Mouse (Mus musculus) liver (tissue): Measurements from ENCODE around the gene Ssu72.
"Not testable (repeated sequence)": the region's sequence is repeated elsewhere in the genome, so short reads cannot be mapped to it uniquely, and the experiment has no call there.

Experiments
- DNase-seq: peaks from one replicate; pipeline ENCODE4 v3.0.0-alpha.2; 2020; ENCODE audit warnings: mixed read lengths

Ssu72 gene

DNA sequence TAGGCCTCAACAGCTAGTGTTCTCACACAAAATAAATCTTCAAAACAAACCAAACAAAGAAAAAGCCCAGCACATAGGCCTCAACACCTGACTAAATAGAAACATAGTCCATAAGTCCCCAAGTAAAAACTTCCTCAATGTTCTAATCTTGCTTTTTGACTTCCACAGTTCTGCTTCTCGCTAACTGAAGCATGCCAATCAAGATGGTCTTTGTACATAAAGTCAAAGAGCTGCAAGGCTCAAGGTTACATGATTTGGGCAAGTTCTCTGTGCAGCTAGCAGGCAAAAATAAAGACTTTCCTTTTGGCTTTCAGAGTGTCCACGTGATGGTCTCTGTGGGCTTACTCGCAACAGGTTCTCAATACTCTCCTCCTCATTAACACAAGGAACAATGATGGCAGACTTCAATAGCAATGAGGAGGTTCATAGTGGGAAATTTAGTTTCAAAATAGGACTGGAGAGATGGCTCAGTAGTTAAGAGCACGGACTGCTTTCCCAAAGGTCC, 1.1 kb upstream of the Ssu72 start:
- DNase-seq = no peak

DNA sequence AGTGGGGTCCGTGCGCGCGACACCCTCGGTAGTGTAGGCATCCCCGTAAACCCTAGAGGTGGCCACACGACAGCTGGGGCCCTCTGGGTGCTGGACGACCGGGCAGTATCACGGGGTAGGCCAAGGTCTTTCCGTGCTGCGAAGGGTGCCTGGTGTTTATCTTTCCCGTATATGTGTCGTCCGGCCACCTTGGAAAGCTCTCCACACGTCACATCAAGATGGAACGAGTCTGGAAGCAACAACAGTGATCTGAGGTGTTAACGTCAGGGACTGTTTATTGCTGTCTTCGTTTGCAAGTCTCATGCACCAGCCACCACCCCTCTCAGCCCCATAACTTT, 961 bp downstream of the Ssu72 start:
- DNase-seq = no peak

DNA sequence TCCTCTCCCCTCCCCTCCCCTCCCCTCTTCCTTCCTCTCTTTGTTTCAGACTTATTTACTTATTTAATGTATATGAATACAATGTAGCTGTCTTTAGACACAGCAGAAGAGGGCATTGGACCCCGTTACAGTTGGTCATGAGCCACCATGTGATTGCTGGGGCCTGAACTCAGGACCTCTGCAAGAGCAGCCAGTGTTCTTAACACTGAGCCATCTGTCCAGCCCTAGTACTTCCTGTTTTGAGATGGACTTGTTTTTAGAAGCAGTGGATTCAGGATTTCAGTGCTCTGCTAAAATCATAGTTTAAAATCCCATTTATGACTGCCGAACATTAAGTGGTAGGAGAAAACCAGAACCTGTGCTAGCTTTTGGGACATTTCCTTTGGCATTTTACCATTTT, 4.0 kb downstream of the Ssu72 start:
- no peak for DNase-seq

DNA sequence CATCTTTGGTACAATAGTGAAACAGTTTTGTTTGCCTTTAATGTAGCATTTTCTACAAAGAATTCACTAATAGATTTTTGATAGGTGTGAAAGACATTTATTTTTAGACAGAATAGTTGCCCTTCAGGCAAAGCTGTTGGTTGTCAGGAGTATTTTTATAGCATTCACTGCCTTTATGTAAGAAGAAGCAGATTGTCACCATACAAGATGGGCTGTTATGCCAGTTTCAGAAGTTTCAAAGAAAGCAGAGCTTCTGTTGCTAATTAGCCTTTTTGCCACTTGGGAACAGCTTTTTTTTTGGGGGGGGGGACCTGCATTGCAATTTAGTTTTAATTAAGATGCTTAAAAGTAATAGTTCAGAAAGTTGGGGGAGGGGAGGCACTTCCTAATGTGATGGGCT, 4.4 kb downstream of the Ssu72 start:
- DNase-seq = no peak

DNA sequence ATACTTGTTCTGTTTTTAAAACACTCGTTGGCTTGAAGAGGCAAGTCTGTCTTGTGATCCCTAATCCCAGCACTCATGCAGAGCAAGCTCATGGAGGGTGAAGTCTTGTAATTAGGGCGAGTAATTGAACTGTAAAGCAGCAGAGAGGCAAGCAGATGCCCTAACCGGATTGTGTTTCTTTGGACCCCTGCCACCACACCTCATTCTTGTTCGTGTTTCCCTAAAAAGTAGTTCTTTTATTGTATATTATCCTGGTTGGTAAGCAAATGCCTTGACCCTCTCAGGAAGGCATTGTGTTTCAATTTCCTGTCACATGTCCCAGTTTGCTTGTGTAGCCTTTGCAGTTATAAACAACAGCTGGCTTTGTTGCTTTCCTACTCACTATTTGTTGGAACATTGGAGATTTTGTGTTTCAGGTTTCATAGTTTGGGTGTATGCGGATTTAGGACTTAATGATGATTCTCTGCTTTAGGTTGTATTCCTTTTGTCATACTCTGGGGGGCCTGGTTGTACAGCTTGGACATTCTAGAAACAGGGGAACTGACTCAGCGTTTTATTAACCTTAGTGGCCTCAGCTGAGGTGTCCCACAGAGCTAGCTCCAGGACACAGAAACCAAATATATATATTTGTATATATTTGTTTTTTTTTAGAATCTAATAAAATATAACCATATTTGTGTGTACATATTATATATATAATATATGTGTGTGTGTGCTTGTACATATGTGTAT, 6.1 kb downstream of the Ssu72 start:
- DNase-seq = no peak

DNA sequence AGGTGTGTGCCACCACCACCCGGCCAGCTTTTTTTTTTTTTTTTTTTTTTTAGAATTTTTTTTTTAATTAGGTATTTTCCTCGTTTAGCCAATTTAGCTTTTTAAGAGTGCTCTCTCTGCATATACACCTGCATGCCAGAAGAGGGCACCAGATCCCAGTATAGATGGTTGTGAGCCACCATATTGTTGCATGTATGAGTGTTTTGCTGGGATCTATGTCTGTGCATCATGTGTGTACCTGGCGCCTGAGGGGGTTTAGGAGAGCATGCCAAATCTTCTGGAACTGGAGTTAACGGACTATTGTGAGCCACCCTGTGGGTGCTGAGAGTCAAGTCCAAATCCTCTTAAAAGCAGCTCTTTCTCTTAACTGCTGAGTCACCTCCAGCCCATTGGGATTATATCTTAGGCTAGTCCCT, 17.1 kb downstream of the Ssu72 start:
- DNase-seq = no peak

DNA sequence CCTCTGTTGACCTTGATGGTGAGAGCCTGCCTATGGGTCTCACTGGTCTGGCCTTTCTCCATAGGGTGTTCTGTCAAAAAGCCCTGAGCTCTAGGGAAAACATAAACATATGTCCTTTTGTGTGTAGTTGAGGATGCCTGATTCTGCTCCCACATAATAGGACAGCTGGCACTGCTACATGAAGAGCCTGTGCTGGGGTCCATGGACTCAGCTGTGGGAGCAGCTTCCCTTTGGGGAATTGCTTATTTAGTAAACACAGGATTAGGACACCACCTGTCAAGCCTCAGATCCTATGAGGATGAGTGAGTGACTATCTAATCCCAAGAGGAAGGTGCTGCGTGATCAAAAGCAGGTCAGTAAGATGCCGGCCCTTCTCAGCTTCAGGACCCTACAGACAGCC, 23.4 kb downstream of the Ssu72 start:
- no peak for DNase-seq

DNA sequence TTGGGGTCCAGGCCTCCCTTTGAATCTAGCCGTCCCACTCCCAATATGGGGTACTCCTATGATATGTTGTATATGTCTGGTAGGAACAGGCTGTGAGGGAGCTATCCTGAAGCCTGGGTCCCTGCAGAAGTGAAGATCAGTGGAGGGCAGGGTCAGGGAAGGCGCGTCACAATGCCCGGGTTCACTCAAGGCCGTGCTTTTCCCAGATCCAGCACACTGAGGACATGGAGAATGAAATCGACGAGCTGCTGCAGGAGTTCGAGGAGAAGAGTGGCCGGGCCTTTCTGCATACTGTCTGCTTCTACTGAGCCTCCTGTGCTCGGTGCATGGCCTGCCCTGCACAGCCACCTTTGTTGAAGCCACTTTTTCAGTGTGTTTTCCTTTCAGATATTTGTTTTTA, 28.7 kb downstream of the Ssu72 start:
- DNase-seq = no peak

DNA sequence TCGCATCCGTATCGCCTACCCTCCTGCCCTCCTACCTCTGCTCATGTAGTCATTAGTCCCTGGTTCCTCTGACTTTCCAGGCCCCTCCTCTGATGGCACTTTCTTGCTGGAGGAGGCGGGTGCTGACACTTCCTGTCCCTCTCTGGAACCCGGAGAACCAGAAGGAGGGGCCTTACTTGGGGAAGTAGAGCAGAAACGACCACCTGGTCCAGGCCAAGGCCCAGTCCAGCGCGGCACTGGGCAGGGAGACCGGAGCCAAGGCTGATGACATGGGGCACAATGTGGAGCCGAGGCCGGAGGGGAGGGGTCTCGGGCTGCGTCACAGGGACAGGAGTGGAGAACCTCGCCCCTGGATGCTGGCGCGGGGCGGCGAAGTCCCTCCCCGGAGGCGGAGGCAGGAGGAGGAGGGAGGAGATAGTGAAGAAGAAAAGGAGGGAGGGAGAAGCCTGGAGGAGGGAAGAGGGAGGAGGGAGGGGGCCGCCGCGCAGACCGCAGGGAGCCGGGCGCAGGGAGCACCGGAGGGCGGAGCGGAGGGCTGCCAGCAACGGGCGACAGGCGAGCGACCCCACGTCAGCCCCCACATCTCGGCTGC, 29.8 kb downstream of the Ssu72 start, which contains the start of gene Tmem240:
TSS of gene Tmem240 (plus strand) at position 451 of the 592 bp plus-strand sequence.
- peak; percentile 85 for DNase-seq

DNA sequence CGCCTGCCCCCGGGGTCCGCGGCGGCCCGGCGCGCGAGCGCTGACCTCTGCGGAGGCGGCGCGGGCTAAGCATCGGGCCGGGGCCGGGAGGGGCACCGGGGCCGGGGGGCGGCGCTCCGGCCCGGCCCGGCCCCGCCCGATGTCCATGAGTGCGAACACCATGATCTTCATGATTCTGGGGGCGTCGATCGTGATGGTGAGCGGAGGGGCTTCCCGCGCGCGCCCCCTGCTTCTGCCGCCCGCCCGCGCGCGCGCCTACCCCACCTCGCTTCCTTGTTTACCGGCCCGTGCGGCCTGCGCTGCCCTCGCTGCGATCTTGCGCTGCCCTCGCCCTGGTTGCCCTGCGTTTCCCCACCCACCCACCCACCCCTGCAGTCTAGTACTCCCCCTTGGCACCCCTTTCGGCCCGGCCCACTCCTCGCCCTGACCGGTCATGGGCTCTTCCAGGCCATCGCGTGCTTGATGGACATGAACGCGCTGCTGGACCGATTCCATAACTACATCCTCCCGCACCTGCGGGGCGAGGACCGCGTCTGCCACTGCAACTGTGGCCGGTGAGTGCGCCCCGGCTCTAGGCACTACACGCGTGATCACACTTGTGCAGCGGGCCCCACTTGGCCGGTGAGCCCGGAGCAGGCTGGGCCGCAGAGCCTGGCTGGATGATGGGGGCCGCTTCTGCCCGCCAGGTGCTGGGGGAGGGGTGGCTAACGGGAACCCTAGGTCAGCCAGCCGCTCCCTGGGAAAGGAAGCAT, 30.5 kb downstream of the Ssu72 start:
- peak; percentile 38 for DNase-seq

DNA sequence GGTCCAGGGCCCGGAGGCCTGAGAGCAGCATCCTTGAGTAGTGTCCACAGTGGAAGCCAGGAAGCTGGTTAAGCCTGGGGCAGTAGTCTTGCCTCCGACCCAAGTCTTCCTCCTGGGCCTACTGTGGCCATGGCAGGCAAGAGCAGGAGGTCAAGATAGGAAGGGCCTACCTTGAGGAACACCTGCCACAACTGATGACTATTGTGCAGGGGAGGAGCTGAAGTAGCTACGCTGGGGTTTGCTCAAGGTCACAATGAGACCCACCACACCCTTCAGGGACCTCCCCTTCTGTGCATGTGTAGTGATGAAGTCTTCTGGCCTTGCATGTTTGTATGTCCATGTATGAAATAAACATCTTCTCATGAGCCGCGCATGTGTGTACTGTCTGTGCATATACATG, 31.2 kb downstream of the Ssu72 start:
- DNase-seq = no peak

DNA sequence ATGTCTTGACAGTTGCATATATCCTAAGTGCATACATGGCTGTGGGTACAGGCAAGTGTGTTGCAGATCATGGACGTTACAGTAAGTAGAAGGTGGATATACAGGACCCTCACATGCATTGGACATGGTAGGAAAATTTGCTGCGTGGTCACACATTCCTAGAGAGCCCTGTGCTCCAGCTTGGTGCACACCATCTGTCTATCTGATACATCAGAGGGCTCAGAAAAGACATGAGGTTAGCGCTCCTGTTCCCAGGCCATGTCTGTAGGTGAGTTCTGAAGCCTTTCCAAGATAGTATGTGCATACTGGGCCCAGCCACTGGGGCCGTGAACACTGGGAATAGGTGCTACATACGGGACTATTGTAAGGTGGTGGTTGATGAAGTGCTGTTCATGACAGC, 31.8 kb downstream of the Ssu72 start:
- no peak for DNase-seq

DNA sequence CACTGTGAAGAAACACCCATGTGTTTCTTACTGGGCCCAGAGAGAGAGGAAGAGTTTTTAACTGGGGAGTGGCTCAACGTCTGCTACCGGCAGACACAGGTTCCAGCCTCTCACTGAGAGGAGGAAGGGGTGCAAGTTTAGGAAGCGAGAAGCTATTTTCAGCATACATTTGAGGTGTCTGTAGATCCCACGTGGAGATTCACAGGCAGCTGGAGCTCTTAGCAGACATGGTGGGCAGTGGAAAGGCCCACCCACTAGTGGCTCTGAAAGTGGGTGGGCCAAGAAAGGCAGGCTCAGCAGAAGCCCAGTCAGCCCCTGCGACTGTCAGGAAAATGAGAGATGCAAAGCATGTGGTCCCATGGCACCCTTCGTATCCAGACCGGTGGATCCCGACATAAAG, 33.7 kb downstream of the Ssu72 start:
- DNase-seq = no peak

DNA sequence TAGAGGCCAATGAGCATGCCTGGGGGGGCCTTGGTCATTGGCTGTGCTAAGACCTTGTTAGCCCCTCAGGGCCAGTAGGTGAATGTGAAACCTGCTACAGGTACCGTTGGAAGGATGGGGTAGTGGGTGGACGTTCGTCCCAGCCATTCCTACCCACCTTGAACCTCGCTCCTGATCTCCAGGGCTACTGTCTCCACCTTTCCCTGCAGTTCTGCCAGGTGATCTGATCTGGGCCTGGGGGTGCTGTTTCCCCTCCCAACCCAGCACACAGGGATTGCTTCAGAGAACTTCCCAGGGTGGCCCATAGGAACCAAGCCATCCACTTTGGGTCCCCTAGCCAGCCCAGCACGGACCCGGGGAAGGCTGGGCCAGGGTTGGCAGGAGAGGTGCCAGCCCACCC, 34.6 kb downstream of the Ssu72 start:
- no peak for DNase-seq

DNA sequence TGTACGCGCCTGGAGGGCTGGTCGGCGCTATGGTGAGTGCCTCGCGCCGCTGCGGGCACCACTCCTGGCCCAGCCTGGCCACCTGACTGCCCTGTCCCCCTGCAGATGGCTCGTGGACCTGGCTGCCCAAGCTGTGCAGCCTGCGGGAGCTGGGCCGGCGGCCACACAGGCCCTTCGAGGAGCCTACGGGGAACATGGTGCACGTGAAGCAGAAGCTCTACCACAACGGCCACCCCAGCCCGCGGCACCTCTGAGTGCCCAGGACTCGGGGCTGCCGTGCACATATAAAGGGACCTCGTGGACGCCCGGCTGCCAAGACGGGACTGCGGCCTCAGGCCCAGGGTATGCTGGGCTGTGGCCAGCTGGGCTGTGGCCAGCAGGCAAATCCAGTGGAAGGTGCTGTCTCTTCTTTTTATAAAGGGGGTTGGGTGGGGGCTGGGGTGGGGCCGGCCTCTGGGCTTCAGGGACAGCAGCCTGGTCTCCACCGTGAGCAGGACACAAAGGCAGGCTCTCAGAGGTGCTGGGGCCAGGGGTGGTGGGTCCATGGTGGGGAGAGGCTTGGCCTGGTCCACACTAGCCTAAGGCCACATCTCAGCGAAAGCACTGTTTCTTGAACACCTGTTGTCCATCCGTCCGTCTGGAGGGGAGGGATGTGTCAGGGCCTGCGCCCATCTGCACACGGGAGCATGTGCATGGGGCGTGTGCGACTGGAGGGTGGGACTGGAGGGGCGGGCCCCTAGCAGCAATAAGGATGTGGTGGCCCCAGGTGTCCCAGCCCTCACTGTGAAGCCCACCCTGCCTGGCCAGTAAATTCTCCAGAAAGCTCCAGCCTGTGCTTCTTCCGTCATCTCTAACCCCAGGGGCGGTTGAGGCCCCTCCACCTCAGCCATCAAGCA, 35.4 kb downstream of the Ssu72 start:
- no peak for DNase-seq

DNA sequence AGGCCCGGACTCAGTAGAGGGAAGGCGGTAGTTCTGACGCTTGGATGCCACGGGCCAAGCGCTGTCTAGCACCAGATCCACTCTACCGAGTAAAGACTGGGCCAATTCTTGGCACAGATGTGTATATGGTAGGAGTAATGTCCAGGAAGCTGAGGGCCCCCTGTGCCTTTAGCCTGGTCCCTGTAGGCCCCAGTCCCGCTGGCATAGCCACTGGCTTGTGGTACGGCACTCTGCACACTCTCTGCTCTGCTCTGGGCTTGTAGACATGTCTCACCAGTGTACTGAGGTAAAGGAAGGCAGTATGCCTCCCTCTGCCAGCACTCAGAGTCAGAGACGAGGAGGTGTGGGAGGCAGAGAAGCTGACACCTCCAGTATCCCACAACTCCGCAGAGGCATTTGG, 36.1 kb downstream of the Ssu72 start:
- not testable (repeated sequence) for DNase-seq

DNA sequence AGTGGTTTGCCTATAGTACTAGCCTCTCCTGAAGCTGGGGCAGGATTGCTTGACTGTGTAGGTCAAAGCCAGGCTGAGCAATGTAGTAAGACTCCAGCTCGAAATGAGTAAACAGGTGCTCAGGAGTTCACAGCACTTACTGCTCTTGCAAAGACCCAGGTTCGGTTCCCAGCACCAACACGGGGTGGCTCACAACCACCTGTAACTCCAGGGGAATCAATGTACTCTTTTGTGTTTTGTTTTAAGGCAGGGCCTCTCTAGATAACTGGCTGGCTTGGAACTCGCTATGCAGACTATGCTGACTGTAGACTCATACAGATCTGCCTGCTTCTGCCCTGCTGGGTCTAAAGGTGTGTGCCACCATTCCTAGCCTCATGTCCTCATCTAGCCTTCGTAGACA, 38.1 kb downstream of the Ssu72 start:
- DNase-seq = no peak

DNA sequence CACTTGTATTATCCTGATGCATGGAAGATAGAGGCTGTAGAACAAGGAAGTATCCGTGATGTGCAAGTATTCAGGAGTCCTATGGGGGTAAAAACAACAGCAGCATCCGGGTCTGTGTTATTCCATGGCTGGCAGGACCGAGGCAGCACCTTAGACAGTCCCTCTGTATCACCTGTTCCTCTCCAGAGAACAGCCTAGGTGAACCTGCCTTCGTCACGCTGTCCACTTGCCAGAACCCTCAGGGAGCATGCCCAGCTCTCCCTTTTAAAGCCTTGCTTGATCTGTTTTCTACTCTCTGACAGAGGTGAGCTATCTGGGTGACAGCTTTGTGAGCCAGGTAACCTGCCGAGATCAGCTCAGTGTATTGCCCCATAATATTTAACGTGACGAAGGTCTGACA, 39.9 kb downstream of the Ssu72 start:
- no peak for DNase-seq

DNA sequence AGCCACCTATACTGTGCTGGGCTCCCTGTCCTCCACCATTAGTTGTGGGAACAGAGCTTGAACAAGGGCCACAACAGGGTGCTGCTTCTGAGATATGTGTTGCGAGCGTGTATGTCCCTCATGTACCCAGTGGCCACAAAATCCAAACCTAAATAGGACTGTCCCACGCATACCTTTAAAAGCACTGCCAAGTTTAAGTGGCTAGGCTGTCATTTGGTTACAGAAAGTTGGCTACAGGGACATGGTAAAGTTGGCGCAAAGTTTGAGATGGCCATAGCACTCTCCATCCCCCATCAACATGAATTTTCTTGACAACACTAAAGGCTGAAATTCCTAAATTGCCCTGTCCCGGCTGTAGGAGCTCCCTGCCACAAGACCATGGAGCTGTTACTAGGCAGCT, 40.5 kb downstream of the Ssu72 start:
- DNase-seq = no peak

DNA sequence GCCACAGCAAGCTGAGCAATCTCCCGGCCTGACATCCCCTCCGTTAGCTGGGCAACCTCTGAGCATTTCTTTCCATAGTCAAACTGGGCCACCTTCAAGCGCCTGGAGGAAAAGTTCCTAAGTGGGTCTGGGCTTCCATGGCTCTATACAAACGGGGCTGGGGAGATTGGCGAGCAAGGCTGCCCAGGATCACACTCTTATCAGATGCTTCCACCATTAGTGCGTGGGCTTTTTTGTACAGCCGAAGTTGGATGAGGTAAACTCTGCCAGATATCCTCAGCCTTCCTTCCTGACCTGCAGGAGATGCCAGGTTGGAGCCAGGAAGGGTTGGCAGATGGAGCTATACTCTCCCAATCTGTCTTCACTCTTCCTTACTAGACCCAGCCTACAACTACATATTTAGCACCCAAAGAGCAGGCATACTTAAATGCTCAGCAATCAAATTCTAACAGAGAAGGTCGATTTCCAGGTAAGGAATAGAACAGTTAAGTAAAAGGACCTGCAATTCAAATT, 41.5 kb downstream of the Ssu72 start:
- DNase-seq = no peak

DNA sequence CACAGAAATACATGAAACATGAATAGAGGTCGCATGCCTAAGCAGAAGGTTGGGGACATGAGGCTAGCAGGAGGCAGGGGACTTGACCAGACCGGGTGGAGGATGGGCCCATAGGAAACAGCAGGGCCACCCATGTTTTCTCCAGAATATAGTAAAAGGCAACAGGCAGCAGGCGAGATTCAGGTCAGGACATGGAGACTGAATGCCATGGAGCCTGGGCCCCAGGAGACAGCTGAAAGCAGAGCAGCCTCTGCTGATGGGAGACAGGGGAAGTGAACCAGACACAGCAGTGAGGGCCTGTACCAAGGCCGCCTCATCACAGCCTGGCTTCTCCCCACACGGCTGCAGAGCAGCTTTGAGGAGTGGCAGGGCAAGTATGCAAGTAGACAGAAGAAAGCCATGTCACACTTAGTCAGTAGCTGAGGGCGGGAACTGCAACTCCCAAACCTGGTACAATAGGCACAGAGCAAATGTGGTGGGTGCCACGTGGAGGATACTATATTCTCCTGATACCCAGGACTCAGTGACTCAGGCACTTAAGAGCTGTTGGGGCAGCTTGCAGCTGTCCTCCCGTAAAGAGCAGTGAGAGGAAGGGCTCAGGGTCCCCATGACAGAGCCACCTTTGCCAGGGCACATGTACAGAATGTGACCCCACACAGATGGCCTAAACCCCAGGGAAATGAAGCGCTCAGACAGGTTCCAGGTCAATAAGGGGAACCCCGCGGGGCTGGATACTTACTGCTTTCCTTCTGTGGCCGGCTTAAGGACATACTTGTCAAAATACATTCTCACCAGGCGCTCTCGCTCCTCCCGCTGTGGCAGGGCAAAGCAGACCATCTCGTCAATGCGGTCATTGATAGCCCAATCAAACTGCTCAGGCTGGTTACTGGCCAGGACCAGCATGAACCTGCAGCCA, 42.2 kb downstream of the Ssu72 start:
- no peak for DNase-seq

DNA sequence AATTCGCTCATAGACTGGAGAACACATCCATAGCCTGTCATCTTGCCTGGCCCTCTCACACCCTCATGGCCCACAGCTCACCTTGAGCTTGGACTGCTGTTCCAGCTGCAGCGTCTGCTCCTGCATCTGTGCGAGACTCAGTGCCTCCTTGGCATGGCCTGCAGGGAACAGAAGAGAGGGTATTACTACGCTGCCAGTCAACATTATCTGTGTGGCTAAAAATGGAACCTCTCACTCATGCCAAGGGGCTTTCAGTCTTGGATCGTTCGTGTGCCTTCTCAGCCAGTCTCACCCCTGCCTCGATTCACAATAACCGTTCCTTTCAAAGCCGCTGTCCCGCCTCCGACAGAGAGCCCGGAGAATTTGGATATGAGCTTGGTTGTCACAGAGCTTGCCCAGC, 52.4 kb downstream of the Ssu72 start:
- no peak for DNase-seq
